Mouse (Mus musculus) cerebellum, adult 8-10 months (tissue): ENCODE measurements around the gene Chadl.

Experiments
- DNase-seq: peaks from one replicate; pipeline ENCODE4 v3.0.0; 2022

Chadl gene

DNA sequence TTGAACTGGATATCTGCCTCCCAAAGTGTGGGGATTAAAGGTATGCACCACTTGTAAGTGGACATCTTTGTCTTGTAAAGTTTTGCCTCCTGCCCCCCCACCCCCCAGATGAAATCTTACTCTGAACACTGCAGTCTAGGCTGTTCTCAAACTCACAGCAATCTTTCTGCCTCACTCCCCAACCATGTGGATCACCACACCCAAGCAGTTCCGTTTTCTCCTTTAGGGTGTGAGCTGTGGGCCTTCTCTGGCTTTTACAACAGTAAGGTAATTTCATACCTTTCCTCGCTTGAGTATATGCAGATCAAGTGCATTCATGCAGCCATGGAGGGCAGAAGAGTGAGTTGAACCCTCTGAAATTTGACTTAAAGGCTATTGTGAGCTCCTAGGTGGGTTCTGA lies 3.1 kb upstream of the Chadl start:
- DNase-seq: no peak

DNA sequence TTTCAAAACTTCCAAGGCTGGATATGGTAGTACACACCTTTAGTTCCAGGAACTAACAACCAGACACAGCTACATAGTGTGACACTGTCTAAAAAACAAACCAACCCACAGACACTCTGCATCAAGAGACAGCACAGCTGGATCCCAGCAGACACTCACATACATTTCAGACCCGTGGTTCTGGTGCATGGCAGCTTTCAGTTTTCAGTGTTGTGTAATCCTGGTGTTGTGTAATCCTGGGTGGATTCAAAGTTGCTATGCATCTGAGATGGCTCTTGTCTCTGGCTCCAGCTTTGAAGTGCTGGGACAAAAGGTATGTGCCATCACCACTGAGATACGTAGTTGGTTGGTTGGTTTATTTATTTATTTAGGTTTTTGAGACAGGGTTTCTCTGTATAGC lies 1.4 kb upstream of the Chadl start:
- no peak for DNase-seq

DNA sequence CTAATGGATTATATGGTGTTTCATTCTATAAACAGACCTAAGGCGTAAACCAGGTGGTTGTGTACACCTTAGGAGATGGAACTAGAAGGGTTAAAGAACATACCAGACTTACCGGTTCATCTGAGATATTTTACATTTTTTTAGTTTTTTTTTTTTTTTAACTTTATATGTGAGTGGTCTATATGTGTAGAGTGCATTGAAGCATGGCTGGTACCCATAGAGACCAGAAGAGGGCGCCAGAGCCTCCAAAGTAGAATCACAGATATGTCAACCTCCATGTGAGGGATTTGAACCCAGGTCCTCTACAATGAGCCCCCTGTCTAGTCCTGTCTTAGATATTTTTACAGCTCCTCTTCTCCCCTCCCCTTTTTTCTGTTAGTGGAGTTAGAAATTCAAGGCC lies 760 bp upstream of the Chadl start:
- peak; percentile 35 for DNase-seq

DNA sequence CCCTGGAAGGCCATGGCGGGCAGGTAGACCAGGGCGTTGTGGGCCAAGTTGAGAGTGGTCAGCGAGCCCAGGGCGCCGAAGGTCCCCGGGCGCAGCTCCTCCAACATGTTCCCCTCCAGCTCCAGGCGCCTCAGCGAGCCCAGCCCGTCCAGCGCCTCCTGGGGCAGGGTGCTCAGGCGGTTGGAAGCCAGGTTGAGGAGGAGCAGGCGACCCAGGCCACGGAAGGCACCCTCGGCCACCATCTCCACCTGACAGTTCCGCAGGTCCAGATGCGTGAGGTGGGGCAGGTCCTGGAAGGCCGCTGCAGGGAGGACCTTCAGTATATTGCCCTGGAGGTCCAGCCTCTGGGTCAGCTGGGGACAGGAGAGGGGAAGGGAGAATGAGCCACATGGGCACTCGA lies 2.2 kb downstream of the Chadl start:
- no peak for DNase-seq

DNA sequence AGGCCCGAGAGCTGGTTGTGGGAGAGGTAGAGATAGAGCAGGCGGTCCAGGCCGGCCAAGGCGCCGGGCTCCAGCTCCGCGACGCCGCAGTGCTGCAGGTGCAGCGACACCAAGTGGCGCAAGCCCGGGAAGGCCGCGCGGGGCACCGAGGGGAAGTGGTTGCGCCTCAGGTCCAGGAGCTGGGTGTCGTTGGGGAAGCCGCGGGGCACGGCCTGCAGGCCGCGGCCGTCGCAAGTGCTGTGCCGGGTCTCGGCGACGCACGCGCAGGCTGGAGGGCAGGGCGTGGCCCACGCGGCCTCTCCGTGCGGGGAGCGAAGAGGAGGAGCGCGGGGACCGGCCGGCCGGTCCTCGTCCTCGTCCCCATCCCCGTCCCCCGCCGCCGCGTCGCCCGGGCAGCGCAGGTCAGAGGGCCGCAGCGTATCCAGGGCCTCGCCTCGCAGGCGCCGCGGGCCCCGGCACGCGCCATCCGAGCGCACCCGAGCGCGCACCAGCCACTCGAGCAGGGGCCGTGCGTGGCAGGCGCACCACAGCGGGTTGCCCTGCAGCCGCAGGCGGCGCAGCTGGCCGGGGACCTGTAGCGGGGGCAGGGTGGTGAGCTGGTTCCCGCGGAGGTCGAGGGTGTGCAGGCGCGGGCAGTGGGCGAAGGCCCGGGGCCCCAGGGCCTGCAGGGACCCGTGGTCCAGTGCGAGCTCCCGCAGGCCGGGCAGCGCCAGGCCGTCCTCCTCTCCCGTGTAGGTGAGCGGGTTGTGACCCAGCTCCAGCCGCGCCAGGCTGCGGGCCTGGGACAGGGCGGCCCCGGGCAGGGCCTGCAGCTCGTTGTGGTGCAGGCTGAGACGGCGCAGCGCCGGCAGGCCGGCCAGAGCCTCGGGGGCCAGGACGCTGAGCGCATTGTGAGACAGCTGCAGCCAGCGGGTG lies 2.9 kb downstream of the Chadl start:
- peak; percentile 86 for DNase-seq

DNA sequence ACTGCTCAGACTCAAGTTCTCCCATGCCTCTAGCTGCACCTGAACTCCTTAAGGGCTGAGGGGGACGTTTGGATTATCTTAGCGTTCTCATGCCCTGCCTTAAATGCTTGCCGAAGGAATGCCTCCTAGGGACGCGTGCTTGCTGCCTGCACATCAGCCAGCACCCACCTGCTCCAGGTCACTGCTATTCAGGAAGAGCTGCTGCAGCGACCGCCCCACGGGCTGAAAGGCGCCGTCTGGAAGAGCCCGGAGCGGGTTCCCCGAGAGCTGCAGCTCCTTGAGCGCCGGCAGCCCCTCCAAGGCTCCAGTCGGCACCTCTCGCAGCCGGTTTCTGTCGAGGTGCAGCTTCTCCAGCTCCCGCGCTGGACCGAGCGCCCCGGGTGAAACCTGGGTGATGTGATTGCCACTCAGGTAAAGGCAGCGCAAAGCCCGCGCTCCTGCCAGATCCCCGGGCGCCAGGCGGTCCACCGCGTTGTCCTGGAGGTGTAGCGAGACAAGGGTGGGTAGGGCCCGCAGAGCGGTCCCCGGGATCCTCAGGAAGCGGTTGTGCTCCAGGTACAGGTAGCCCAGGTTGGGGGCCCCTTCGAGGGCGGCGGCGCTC lies 3.6 kb downstream of the Chadl start:
- DNase-seq: no peak

DNA sequence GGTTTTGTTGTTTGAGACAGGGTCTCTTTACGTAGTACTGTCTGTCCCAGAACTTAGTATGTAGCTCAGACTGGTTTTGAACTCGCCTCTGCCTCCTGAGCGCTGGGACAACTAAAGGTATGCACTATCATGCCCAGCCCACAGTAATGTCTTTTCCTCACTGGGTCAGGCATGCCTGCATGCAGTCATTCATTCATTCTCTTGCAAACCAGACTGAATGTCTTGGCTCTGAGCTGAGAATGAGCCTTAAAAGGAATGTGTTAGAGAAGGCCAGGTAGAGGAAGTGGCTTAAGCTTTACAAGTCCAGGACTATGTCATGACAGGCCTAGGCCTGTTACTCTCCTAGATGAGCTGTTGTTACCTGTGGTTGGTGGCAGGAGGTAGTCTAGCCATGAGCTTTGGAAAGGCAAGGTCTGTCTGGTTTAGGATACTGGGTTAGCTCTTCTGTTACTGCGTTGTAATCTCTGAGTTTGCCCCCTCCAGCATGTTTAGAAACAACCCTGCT lies 16.7 kb downstream of the Chadl start:
- no peak for DNase-seq

DNA sequence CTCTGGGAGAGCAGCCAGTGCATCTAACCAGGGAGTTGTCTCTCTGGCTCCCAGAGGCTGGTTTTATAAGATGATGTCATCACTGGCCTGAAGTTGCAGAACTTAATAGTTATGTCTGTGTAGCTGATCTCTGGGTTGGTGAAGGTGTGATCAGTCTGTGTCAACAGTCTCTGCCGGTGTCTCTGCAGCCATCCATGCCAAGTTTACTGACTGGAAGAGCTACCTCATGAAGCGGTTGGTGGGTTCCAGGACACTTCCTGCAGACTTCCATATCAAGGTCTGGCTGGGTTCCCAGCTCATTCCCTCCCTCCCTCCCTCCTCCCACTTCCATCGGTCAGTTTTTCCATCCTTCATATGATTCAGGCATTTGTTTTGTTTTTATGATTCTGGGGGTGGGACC lies 20.4 kb downstream of the Chadl start:
- no peak for DNase-seq

DNA sequence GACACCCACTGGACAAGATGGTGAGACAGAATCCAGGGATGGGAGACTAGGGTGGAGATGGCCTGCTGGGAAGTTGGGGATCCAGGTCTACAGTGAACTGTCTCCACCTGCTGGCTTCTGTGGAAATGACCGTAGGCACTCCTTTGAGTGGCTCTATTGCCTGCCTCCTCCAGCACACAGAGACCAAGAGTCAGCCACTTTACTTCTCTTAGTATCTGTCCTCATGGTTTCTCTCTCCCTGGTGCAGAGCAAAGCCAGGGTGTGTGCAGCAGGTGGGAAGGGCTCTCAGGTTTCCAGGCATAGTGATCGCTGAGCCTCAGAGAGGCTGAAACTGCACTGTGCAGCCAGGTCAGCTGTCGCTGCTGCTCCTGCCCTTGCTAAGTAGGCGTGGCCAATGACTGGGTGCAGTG lies 26.9 kb downstream of the Chadl start:
- no peak for DNase-seq

DNA sequence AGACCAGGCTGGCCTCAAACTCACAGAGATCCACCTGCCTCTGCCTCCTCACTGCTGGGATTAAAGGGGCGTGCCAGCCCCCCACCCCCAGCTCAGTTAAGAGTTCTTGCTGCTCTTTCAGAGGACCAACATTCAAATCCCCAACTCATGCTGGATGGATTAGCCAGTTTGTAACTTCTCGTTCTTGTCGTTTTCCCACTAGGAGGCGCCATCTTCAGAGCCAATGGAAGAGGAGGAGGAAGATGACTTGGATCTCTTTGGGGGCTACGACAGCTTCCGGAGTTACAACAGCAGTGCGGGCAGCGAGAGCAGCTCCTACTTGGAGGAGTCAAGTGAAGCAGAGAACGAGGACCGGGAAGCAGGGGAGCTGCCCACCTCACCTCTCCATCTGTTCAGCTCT lies 30.1 kb downstream of the Chadl start:
- DNase-seq: no peak

DNA sequence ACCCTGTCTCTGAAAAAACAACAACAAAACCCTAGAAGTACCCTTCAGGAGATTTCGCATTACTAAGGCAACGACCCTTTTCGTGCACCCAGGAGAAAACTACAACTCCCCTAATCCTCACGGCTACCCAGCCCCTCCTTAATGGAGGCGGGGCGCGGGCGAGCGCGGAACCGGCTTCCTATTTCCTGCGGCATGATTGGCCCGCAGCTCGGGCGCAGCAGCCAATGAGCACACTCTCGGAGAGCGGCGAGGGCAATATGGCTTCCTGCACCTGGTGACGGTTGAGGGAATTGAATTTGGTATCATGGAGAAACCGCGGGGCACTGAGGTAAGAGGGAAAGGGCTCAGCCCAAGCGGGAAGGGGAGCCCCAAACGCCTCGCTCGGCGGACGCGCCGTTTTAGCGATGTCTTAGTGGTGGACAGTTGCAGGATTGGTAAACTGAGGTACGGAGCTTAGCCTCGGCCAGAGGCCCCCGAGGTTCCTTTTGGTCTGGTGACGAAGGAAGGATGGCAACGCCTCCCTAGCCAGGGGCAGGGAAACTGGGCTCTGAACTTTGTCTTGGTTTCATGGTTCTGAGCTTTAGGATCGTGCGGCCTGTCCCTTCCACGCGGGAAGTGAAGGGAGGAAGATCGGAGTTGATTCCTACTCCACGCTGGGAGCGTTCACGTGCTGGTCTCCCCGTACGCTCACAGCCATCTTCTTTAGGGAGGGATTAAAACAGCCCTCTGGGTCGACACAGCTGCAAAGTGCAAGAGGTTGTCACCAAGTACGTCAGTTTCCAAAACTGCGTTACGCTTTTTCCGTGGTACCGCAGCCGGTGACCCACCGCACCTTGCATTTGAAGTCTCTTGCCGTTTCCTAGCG lies 33.2 kb downstream of the Chadl start, which contains the start of gene L3mbtl2:
TSS of gene L3mbtl2 (plus strand) at position 193 of the 865 bp plus-strand sequence.
- peak; percentile 88 for DNase-seq

DNA sequence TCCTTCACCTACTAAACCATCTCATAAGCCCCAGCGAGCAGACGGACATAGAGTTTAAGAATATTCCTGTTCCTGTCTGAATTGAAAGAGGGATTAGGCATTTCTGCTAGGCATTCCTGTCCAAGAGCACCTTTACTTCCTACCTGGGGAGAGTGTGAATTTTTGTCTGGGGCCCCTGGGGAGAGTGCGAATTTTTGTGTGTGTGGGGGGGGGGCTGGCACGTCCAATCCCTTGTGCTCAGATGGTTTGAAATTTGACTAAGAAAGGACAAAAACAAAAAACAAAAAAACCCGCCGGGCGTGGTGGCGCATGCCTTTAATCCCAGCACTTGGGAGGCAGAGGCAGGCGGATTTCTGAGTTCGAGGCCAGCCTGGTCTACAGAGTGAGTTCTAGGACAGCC lies 33.8 kb downstream of the Chadl start:
- no peak for DNase-seq

DNA sequence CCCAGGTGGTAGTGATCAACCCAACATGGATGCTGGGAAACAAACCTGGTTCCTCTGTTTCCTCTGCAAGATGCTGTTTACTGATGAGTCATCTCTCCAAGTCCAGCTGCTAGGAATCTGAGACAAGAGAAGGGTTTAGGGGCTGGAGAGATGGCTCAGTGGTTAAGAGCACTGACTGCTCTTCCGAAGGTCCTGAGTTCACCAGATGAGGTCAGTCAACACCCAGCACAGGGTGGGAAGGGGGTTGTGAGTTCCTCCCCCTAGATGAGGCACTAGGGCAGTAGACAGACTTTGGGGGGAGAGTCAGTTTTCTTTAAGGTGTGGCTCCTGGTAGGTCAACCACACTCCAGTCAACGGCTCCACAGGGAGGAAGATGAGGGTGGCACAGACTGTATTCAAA lies 35.4 kb downstream of the Chadl start:
- DNase-seq: no peak

DNA sequence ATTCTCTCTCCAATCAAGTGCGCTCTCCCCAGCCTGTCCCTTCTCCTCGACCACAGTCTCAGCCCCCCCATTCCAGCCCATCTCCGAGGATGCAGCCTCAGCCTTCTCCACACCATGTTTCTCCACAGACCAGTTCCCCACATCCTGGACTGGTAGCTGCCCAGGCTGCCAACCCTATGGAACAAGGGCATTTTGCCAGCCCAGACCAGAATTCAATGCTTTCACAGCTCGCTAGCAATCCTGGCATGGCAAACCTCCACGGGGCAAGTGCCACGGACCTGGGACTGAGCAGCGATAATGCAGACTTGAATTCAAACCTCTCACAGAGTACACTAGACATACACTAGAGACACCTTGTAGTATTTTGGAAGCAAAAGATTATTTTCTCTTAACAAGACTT lies 46.5 kb downstream of the Chadl start:
- DNase-seq: peak; percentile 75

DNA sequence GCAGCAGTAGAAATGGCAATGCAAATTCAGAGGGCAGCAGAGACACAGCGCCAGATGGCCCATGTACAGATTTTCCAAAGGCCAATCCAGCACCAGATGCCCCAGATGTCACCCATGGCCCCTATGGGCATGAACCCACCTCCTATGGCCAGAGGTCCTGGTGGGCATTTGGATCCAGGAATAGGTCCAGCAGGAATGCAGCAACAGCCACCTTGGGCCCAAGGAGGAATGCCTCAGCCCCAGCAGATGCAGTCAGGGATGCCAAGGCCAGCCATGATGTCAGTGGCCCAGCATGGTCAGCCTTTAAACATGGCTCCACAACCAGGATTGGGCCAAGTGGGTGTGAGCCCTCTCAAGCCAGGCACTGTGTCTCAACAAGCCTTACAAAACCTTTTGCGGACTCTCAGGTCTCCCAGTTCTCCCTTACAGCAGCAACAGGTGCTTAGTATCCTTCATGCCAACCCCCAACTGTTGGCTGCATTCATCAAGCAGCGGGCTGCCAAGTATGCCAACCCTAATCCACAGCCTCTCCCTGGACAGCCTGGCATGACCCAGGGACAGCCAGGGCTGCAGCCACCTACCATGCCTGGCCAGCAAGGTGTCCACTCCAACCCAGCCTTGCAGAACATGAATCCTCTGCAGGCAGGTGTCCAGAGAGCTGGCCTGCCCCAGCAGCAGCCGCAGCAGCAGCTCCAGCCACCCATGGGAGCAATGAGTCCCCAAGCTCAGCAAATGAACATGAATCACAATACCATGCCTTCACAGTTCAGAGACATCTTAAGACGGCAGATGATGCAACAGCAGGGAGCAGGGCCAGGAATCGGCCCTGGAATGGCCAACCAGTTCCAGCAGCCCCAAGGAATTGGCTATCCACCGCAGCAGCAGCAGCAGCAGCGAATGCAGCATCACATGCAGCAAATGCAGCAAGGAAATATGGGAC lies 47.3 kb downstream of the Chadl start:
- DNase-seq: peak; percentile 52
